Mouse (Mus musculus): Measurements from ENCODE around the gene Casp6. TPM values are rescaled to one million over a fixed set of nuclear protein-coding genes. Genes with fewer than 3 reads are reported as not detected.

The Casp6 gene
- polyA plus RNA-seq, 1 experiment from 2014 or later = 99.8 TPM

Other genes starting within 250 kb of the Casp6 start
- 1.1 and 1.3 TPM in 2 replicates for gene Egf, start 146.1 kb upstream of the Casp6 start, polyA plus RNA-seq (2016; fragmentation: Nextera tagmentation; extraction: Ambion mirVana)
- gene Lrit3, start 97.4 kb upstream of the Casp6 start, polyA plus RNA-seq (2016; fragmentation: Nextera tagmentation; extraction: Ambion mirVana) = 0.08 TPM in 1 of 2 replicates, not detected in the other
- not detected in 2 replicates for gene Rrh, start 78.8 kb upstream of the Casp6 start, polyA plus RNA-seq (2016; fragmentation: Nextera tagmentation; extraction: Ambion mirVana)
- 59.0 and 97.1 TPM in 2 replicates for gene Gar1, start 70.0 kb upstream of the Casp6 start, polyA plus RNA-seq (2016; fragmentation: Nextera tagmentation; extraction: Ambion mirVana)
- 0.67 and 5.9 TPM in 2 replicates for gene Cfi, start 65.5 kb upstream of the Casp6 start, polyA plus RNA-seq (2016; fragmentation: Nextera tagmentation; extraction: Ambion mirVana)
- gene Pla2g12a, start 22.8 kb upstream of the Casp6 start, polyA plus RNA-seq (2016; fragmentation: Nextera tagmentation; extraction: Ambion mirVana) = 53.3 and 64.1 TPM in 2 replicates
- 3.9 and 6.0 TPM in 2 replicates for gene Mcub, start 68.8 kb downstream of the Casp6 start, polyA plus RNA-seq (2016; fragmentation: Nextera tagmentation; extraction: Ambion mirVana)
- gene Sec24b, start 160.1 kb downstream of the Casp6 start, polyA plus RNA-seq (2016; fragmentation: Nextera tagmentation; extraction: Ambion mirVana) = 33.6 and 34.9 TPM in 2 replicates
- gene Col25a1, start 230.1 kb downstream of the Casp6 start, polyA plus RNA-seq (2016; fragmentation: Nextera tagmentation; extraction: Ambion mirVana) = 1.4 and 3.9 TPM in 2 replicates